Mouse (Mus musculus): ENCODE data around the gene Zfp85. TPM values are rescaled to one million over a fixed set of nuclear protein-coding genes. Genes with fewer than 3 reads are reported as not detected.
"Not testable (repeated sequence)": the region's sequence is repeated elsewhere in the genome, so short reads cannot be mapped to it uniquely, and the experiment has no call there.

Zfp85 gene
- 6.6 to 8.8 TPM (median 8.6 TPM) in 3 replicates for total RNA-seq (2017)

DNA sequence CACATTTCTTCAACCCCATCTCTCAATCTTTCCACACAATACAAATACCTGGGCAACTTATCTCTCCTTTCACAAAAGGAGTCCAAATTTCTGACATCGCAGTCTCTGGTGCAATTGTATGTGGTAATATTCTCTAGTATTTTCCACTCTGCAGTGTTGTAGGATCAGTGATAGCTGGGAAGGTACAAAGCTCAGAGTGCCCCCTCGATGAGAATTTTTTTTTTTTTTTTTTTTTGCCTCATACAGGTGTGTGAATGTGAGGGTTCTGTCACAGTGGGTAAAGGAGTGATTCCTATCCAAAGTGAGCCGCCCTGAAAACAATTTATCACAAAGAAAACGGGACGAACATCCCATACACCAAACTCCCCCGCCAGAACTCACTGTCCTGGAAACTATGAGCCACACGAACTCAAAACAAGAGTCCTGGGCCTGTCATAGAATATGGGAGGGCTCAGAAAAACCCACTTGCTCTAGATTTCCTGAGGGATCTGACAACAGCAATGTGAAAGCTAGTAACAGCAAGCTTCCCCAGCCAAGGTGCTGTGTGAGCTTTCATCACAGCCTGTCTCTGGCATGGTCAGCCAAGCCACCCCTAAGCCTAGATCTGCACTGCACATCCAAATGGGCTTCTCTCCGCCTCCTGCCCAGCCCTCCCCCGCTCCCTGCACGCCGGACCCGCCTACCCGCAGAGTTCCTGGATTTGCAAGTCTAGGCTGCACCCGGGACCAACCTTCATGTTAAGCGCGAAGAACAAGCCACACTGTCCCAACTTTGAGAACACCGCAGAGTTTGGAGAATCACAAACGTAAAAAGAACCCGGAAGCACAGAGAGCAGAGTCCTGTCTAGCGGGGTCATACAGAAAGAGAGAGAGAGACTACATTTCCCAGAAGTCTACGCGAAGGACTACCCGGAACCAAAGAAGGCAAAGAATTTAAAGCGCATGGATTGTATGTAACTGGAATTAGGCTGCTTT lies at the start of gene Zfp85:
TSS of gene Zfp85 (minus strand) at position 896 of the 974 bp plus-strand sequence.
- ATAC-seq (replicated peaks; ENCODE audit: insufficient number of reproducible peaks, low FRiP score, low TSS enrichment, poor library complexity, severe bottlenecking): peak; percentile 87

DNA sequence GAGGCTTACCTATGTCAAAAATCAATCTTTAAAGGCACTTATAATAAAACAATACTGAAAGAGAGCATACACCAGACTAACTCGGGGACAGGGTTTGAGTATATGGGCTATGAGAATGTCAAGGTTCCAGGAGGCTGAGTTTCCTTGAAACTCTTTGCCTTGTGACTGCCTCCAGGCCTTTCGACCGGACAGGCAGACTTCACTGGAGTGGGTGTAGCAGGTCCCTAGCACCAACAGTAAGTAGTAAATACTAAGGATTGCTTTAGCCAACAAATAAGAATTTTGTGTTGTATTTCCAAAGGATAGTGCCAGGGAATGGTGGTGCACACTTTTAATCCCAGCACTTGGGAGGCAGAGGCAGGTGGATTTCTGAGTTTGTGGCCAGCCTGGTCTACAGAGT lies 44.1 kb upstream of the Zfp85 start:
- not testable (repeated sequence) for ATAC-seq (replicated peaks; ENCODE audit: insufficient number of reproducible peaks, low FRiP score, low TSS enrichment, poor library complexity, severe bottlenecking)

DNA sequence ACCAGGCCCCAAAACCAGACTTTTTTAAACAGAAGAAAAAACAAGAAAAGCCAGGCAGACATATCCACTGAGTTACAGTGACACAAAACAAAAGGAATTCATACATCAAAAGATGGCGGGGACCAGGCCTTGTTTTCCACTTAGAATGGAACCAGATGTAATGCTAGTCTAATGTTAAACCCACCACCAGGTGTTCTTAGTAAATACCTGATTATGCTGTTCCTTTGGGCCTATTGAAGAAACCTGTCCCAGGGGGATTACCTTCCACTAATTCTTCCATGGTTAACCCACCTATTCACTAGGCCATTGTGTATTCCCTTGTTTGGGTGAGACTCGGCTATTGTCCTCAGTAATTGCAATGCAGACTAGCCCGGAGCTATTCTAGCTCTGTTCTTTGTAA lies 43.6 kb upstream of the Zfp85 start:
- ATAC-seq (replicated peaks; ENCODE audit: insufficient number of reproducible peaks, low FRiP score, low TSS enrichment, poor library complexity, severe bottlenecking): no peak

GRCm38 (mm10) chr13:67791921-67792455 lies 37.0 kb upstream of the Zfp85 start:
- ATAC-seq (replicated peaks; ENCODE audit: insufficient number of reproducible peaks, low FRiP score, low TSS enrichment, poor library complexity, severe bottlenecking): no peak

GRCm38 (mm10) chr13:67779265-67780221 lies 24.5 kb upstream of the Zfp85 start, which contains the start of gene Zfp493:
TSS of gene Zfp493 (plus strand) at chr13:67779693.
- ATAC-seq (replicated peaks; ENCODE audit: insufficient number of reproducible peaks, low FRiP score, low TSS enrichment, poor library complexity, severe bottlenecking): peak; percentile 89

DNA sequence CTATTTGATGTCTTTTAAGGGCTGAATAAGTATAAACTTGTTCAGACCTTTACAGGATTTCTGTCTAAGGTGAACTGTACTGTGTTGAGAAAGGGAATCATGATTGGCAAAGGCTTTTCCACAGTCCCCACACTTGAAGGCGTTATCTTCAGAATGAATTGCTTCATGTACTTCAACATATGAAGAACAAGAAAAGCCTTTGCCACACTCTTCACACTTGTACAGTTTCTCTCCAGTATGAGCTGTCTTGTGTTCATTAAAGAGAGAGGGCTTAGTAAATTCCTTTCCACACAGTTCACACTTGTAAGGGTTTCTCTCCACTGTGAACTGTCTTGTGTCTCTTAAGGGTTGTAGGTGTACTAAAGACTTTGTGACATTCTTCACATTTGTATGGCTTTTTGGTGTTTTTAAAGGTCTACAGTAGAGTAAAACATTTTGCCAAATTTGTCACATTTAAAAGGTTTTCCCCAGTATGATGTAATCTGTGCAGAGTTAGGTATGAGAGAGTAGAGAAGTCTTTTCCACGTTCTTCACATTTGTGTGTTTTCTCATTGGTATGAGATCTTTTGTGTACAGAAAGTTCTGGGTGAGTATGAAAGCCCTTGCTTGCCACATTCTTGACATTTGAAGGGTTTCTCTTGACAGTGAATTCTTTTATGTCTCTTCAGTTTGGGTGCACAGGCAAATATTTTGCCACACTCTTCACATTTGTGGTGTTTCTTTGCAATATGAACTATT lies 8.2 kb upstream of the Zfp85 start:
- no peak for ATAC-seq (replicated peaks; ENCODE audit: insufficient number of reproducible peaks, low FRiP score, low TSS enrichment, poor library complexity, severe bottlenecking)

DNA sequence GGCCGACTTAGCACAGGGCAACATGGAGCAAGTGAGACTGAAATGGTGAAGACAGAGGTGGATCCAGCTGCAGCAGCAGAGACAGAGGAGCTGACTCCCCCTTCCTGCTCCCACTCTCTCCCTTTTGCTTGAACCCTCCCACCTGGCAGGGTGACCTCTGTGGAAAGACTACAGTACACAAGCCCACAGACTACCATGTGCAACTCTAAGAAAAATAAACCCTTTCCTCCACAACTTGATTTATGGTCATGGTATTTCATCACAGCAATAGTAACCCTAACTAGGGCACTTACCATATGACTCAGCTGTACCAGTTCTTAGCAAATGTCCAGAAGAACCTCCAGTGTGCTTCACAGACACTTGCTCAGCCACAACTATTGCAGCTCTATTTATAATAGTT lies 4.9 kb upstream of the Zfp85 start:
- no peak for ATAC-seq (replicated peaks; ENCODE audit: insufficient number of reproducible peaks, low FRiP score, low TSS enrichment, poor library complexity, severe bottlenecking)

- no peak for ATAC-seq (replicated peaks; ENCODE audit: insufficient number of reproducible peaks, low FRiP score, low TSS enrichment, poor library complexity, severe bottlenecking)
Measured at GRCm38 (mm10) chr13:67755761-67756160, 733 bp upstream of the Zfp85 start.

DNA sequence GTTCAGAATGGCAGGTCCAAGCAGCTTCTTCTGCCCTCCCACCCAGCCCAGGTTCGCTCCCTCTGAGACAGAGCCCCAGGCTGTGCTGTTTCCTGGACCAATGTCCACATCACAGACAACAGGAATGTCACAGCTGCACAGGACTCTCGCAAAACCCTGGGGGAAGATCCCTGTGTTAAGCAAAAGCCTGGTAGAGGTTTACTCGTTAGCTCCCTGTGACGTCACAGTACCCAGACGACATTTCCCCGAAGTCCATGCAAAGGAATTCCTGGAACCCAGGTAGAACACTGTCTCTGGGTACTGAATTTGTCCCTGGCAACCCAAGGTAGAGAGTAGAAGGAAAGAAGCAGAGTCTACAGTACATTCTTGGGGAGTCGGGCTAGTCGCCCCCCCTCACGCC lies 11.1 kb downstream of the Zfp85 start:
- ATAC-seq (replicated peaks; ENCODE audit: insufficient number of reproducible peaks, low FRiP score, low TSS enrichment, poor library complexity, severe bottlenecking): no peak

DNA sequence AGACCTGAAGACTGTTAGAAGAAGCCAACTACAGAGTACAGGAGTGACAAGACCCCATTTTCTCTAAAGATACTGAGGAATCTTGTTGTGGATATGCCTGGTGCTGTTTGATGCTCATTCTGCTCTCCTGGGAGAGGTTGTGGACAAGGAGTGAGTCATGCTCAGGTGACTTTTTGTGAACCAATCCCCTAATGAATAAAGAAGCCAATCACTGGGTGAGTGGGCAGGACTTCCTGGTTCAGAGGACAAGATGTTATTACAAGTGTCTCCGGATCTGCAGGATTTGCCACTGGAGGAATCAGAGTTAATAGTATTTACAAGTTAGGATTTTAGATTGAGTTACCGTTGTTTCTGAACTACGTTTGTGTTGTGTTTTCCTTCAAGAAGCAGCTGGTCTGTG lies 12.1 kb downstream of the Zfp85 start:
- no peak for ATAC-seq (replicated peaks; ENCODE audit: insufficient number of reproducible peaks, low FRiP score, low TSS enrichment, poor library complexity, severe bottlenecking)

DNA sequence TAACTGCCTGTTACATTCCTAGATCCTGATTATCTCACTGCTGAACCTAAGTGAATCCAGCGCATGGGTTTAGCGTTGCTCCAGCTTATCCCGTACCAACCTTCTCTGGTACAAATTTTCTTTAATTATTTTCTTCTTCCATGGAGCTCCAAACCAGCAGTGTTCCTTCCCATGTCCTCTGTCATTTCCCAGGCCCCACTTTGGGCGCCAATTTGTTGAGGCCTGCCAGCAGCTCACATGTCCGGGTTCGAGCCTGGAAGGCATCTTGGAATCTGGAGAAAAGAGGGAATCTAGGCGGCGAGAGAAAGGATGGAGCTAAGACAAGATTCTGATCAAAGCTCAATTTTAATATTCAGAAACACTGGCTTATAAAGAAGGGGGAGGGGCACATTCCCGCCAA lies 20.6 kb downstream of the Zfp85 start:
- not testable (repeated sequence) for ATAC-seq (replicated peaks; ENCODE audit: insufficient number of reproducible peaks, low FRiP score, low TSS enrichment, poor library complexity, severe bottlenecking)

GRCm38 (mm10) chr13:67729441-67729840 lies 25.6 kb downstream of the Zfp85 start:
- not testable (repeated sequence) for ATAC-seq (replicated peaks; ENCODE audit: insufficient number of reproducible peaks, low FRiP score, low TSS enrichment, poor library complexity, severe bottlenecking)

DNA sequence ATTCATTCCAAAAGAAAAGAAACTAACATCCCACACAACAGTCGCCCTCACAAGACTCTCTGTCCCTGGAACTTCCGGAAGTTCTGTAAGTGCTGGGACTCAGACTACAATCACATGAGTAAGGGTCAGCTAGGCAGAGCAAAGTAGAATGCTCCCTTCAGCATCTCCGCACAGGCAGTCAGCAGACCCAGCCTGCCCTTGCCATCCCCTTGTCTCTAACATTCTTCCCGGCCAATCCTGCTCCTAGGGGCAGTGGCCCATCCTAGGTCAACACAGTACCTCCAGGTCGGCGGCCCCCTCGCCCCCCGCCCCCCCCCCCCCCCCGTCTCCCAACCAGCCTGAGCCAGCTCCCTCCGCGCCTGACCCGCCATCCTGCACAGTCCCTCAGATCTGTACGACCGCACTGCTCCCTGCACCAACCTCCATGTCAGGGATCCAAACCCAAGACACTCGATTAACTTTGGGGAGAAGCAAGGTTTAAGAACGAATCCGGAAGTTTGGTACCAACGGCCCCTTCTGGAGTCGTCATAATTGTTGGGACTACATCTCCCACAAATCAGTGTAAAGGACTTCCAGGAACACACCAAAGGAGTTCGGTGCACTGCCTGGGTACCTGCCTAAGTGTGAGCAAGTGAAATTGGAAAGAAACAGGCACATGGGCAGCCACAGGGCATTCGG lies 26.2 kb downstream of the Zfp85 start, which contains the start of gene Zfp65:
TSS of gene Zfp65 (minus strand) at position 533 of the 678 bp plus-strand sequence.
- peak; percentile 81 for ATAC-seq (replicated peaks; ENCODE audit: insufficient number of reproducible peaks, low FRiP score, low TSS enrichment, poor library complexity, severe bottlenecking)

DNA sequence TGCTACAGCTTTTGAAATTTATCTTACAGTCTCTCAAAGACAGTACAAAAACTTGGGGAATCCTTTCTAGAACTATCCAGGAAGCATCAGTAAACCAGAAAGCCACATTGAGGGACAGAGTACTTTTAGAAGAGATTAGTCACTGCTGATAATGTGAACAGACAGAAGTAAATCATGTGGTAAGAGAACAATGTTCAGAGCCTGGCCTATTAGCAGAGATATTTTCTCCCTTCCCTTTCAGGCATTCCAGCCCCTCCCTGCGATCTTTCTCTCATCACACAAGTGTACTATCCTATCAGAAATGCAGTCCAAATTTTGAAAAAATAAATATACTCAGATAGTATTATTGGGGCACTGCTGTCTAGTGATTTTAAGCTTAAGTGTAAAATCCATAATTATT lies 26.9 kb downstream of the Zfp85 start:
- no peak for ATAC-seq (replicated peaks; ENCODE audit: insufficient number of reproducible peaks, low FRiP score, low TSS enrichment, poor library complexity, severe bottlenecking)

- not testable (repeated sequence) for ATAC-seq (replicated peaks; ENCODE audit: insufficient number of reproducible peaks, low FRiP score, low TSS enrichment, poor library complexity, severe bottlenecking)
Measured at GRCm38 (mm10) chr13:67725331-67725730, 29.7 kb downstream of the Zfp85 start.

GRCm38 (mm10) chr13:67723848-67724479 lies 31.1 kb downstream of the Zfp85 start:
- ATAC-seq (replicated peaks; ENCODE audit: insufficient number of reproducible peaks, low FRiP score, low TSS enrichment, poor library complexity, severe bottlenecking): peak; percentile 95

Data from monocyte, adult 5-6 weeks (primary cell).